Mouse (Mus musculus): Measurements from ENCODE around the gene Unk. TPM values are rescaled to one million over a fixed set of nuclear protein-coding genes. Genes with fewer than 3 reads are reported as not detected.
"Not testable (repeated sequence)": the region's sequence is repeated elsewhere in the genome, so short reads cannot be mapped to it uniquely, and the experiment has no call there.

Unk gene
- polyA plus RNA-seq, 1 experiment from 2014 or later = 41.2 TPM

- Histone ChIP-seq H3K36me3 (ENCODE audit: insufficient read depth, low read length) (peaks cover 29% of the 10 kb centered on the region), H3K4me1 (ENCODE audit: insufficient read depth, low read length) (peaks cover 31% of the 10 kb centered on the region), H3K27me3 (ENCODE audit: insufficient read depth, low read length) (no peaks in the 10 kb centered on the region), H3K27ac (ENCODE audit: low read length) (no peak overlapping the region), H3K9me3 (ENCODE audit: low read length) (no peaks in the 10 kb centered on the region), H3K9ac (replicated peaks; ENCODE audit: low read length) (no peak overlapping the region), H3K4me3 (ENCODE audit: low read length) (no peak overlapping the region), H3K4me2 (replicated peaks; ENCODE audit: low read depth, low read length) (no peak overlapping the region)
- ATAC-seq (ENCODE audit: low FRiP score, low TSS enrichment) = no peak
- WGBS = 92% methylated on average over 11 of the region's 11 CpGs
Observed at GRCm38 (mm10) chr11:116009661-116010060, 20.5 kb upstream of the Unk start.

DNA sequence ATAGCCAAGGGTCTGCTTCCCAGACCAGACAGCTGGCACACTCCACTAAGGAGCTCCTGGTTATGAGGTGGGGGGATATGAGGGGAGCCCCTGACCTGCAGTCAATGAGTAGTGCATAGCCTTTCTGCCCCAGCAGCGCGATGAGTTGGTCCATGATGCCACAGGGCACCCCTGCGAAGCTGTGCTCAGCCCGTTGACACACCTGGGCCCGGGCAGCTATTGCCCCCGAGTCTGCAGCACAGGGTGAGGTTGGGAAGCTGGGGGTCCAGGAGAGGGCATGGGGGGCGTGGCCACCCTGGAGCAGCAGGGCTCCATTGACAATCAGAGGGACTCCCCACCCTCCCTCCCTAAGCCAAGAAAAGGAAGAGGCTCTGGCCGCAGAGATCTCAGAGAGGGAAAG lies 20.0 kb upstream of the Unk start:
- H3K4me1 ChIP-seq (ENCODE audit: insufficient read depth, low read length) = peaks cover 28% of the 10 kb centered on the region
- no peak overlapping the region for H3K4me2 ChIP-seq (replicated peaks; ENCODE audit: low read depth, low read length)
- no peaks in the 10 kb centered on the region for H3K27me3 ChIP-seq (ENCODE audit: insufficient read depth, low read length)
- H3K4me3 ChIP-seq (ENCODE audit: low read length) = no peak overlapping the region
- 93% methylated on average over 8 of the region's 8 CpGs for WGBS
- no peaks in the 10 kb centered on the region for H3K9me3 ChIP-seq (ENCODE audit: low read length)
- ATAC-seq (ENCODE audit: low FRiP score, low TSS enrichment) = no peak
- peaks cover 29% of the 10 kb centered on the region for H3K36me3 ChIP-seq (ENCODE audit: insufficient read depth, low read length)
- no peak overlapping the region for H3K9ac ChIP-seq (replicated peaks; ENCODE audit: low read length)
- H3K27ac ChIP-seq (ENCODE audit: low read length) = no peak overlapping the region

GRCm38 (mm10) chr11:116010948-116011347 lies 19.2 kb upstream of the Unk start:
- Histone ChIP-seq H3K4me3 (ENCODE audit: low read length) (no peak overlapping the region), H3K4me1 (ENCODE audit: insufficient read depth, low read length) (peaks cover 20% of the 10 kb centered on the region), H3K9me3 (ENCODE audit: low read length) (no peaks in the 10 kb centered on the region), H3K4me2 (replicated peaks; ENCODE audit: low read depth, low read length) (no peak overlapping the region), H3K36me3 (ENCODE audit: insufficient read depth, low read length) (peaks cover 29% of the 10 kb centered on the region), H3K9ac (replicated peaks; ENCODE audit: low read length) (peak overlapping the region; percentile 89), H3K27ac (ENCODE audit: low read length) (no peak overlapping the region; the same call in 1 of the 2 replicates), H3K27me3 (ENCODE audit: insufficient read depth, low read length) (no peaks in the 10 kb centered on the region)
- 88% methylated on average over 5 of the region's 5 CpGs for WGBS
- ATAC-seq (ENCODE audit: low FRiP score, low TSS enrichment) = no peak

GRCm38 (mm10) chr11:116011529-116012261 lies 18.4 kb upstream of the Unk start:
- peak overlapping the region; percentile 75 for H3K4me3 ChIP-seq (ENCODE audit: low read length)
- no peaks in the 10 kb centered on the region for H3K9me3 ChIP-seq (ENCODE audit: low read length)
- 24% methylated on average over 14 of the region's 14 CpGs for WGBS
- peak; percentile 6; the same call in 1 of the 2 replicates for ATAC-seq (ENCODE audit: low FRiP score, low TSS enrichment)
- H3K27me3 ChIP-seq (ENCODE audit: insufficient read depth, low read length) = no peaks in the 10 kb centered on the region
- peaks cover 15% of the 10 kb centered on the region for H3K4me1 ChIP-seq (ENCODE audit: insufficient read depth, low read length)
- H3K36me3 ChIP-seq (ENCODE audit: insufficient read depth, low read length) = peaks cover 29% of the 10 kb centered on the region
- H3K4me2 ChIP-seq (replicated peaks; ENCODE audit: low read depth, low read length) = peak overlapping the region; percentile 65
- H3K27ac ChIP-seq (ENCODE audit: low read length) = peak overlapping the region; percentile 94
- peak overlapping the region; percentile 89 for H3K9ac ChIP-seq (replicated peaks; ENCODE audit: low read length)

- Histone ChIP-seq H3K4me2 (replicated peaks; ENCODE audit: low read depth, low read length) (peak within 1 kb of the TSS; percentile 65), H3K27ac (ENCODE audit: low read length) (peak within 1 kb of the TSS; percentile 94), H3K4me1 (ENCODE audit: insufficient read depth, low read length) (peaks cover 15% of the 10 kb centered on the region), H3K36me3 (ENCODE audit: insufficient read depth, low read length) (peaks cover 26% of the 10 kb centered on the region), H3K9ac (replicated peaks; ENCODE audit: low read length) (peak within 1 kb of the TSS; percentile 89), H3K4me3 (ENCODE audit: low read length) (peak within 1 kb of the TSS; percentile 75), H3K27me3 (ENCODE audit: insufficient read depth, low read length) (no peaks in the 10 kb centered on the region), H3K9me3 (ENCODE audit: low read length) (no peaks in the 10 kb centered on the region)
- ATAC-seq (ENCODE audit: low FRiP score, low TSS enrichment) = peak; percentile 94
- WGBS = under 1% methylated on average over 55 of the region's 55 CpGs
Observed at GRCm38 (mm10) chr11:116012262-116012947, 17.7 kb upstream of the Unk start, which contains the start of gene Galk1. Gene Galk1, minus strand, starts transcription at chr11:116012719.

GRCm38 (mm10) chr11:116014821-116015220 lies 15.3 kb upstream of the Unk start:
- Histone ChIP-seq H3K36me3 (ENCODE audit: insufficient read depth, low read length) (peaks cover 5% of the 10 kb centered on the region; the same call in 1 of the 2 replicates), H3K9ac (replicated peaks; ENCODE audit: low read length) (no peak overlapping the region), H3K9me3 (ENCODE audit: low read length) (no peaks in the 10 kb centered on the region), H3K4me3 (ENCODE audit: low read length) (no peak overlapping the region), H3K4me1 (ENCODE audit: insufficient read depth, low read length) (peaks cover 15% of the 10 kb centered on the region), H3K27me3 (ENCODE audit: insufficient read depth, low read length) (no peaks in the 10 kb centered on the region), H3K27ac (ENCODE audit: low read length) (no peak overlapping the region), H3K4me2 (replicated peaks; ENCODE audit: low read depth, low read length) (no peak overlapping the region)
- WGBS = 54% methylated on average over 8 of the region's 8 CpGs
- no peak for ATAC-seq (ENCODE audit: low FRiP score, low TSS enrichment)

GRCm38 (mm10) chr11:116018106-116018505 lies 12.0 kb upstream of the Unk start:
- no peak overlapping the region for H3K4me3 ChIP-seq (ENCODE audit: low read length)
- H3K27ac ChIP-seq (ENCODE audit: low read length) = no peak overlapping the region
- H3K36me3 ChIP-seq (ENCODE audit: insufficient read depth, low read length) = peaks cover 7% of the 10 kb centered on the region
- no peak for ATAC-seq (ENCODE audit: low FRiP score, low TSS enrichment)
- no peaks in the 10 kb centered on the region for H3K9me3 ChIP-seq (ENCODE audit: low read length)
- no peak overlapping the region for H3K9ac ChIP-seq (replicated peaks; ENCODE audit: low read length)
- H3K4me2 ChIP-seq (replicated peaks; ENCODE audit: low read depth, low read length) = no peak overlapping the region
- H3K27me3 ChIP-seq (ENCODE audit: insufficient read depth, low read length) = no peaks in the 10 kb centered on the region
- 41% methylated on average over 6 of the region's 6 CpGs for WGBS
- peaks cover 12% of the 10 kb centered on the region for H3K4me1 ChIP-seq (ENCODE audit: insufficient read depth, low read length)

GRCm38 (mm10) chr11:116018867-116019266 lies 11.3 kb upstream of the Unk start:
- not testable (repeated sequence) for H3K9ac ChIP-seq (replicated peaks; ENCODE audit: low read length); ATAC-seq (ENCODE audit: low FRiP score, low TSS enrichment); H3K27ac ChIP-seq (ENCODE audit: low read length); H3K9me3 ChIP-seq (ENCODE audit: low read length); H3K27me3 ChIP-seq (ENCODE audit: insufficient read depth, low read length); H3K4me2 ChIP-seq (replicated peaks; ENCODE audit: low read depth, low read length); H3K4me3 ChIP-seq (ENCODE audit: low read length)
- WGBS = 89% methylated on average over 4 of the region's 4 CpGs
- Histone ChIP-seq H3K4me1 (ENCODE audit: insufficient read depth, low read length) (peaks cover 10% of the 10 kb centered on the region; the same call in 1 of the 2 replicates), H3K36me3 (ENCODE audit: insufficient read depth, low read length) (peaks cover 12% of the 10 kb centered on the region)

- Histone ChIP-seq H3K9ac (replicated peaks; ENCODE audit: low read length) (no peak overlapping the region), H3K4me1 (ENCODE audit: insufficient read depth, low read length) (peaks cover 10% of the 10 kb centered on the region; the same call in 1 of the 2 replicates), H3K27me3 (ENCODE audit: insufficient read depth, low read length) (no peaks in the 10 kb centered on the region), H3K27ac (ENCODE audit: low read length) (0 out of 2 replicates have a peak overlapping the region, but pooled peaks have one; percentile 28), H3K4me2 (replicated peaks; ENCODE audit: low read depth, low read length) (no peak overlapping the region), H3K4me3 (ENCODE audit: low read length) (no peak overlapping the region), H3K36me3 (ENCODE audit: insufficient read depth, low read length) (peaks cover 12% of the 10 kb centered on the region), H3K9me3 (ENCODE audit: low read length) (no peaks in the 10 kb centered on the region)
- ATAC-seq (ENCODE audit: low FRiP score, low TSS enrichment) = no peak
- WGBS = 22% methylated on average over 1 of the region's 1 CpGs
Observed at GRCm38 (mm10) chr11:116019360-116019791, 10.7 kb upstream of the Unk start.
